Mouse (Mus musculus) neural tube, embryonic 15.5 days (tissue): ENCODE measurements at regions not wholly inside any gene's neighbourhood (a gene's known extent, or its start where the extent isn't known, plus 50 kb on each side); places are given as distances from the start of the nearest gene placed in this dataset.
"Not testable (repeated sequence)": the region's sequence is repeated elsewhere in the genome, so short reads cannot be mapped to it uniquely, and the experiment has no call there.

Experiments
- ATAC-seq: fragments of 200-750 bp; cut with Nextera tagmentation; 2 replicates; pipeline ENCODE4 v1.8.0; 2017; ENCODE audit warnings: mild to moderate bottlenecking, moderate TSS enrichment, moderate library complexity; ENCODE audit not compliant: low FRiP score
- H3K27ac ChIP-seq: fragments of 300-500 bp; sonication (generic); replicated peaks from 2 replicates; pipeline ENCODE4 v1.5.1; 2015; ENCODE audit warnings: mild to moderate bottlenecking, inconsistent platforms
- H3K27me3 ChIP-seq: fragments of 300-500 bp; sonication (generic); replicated peaks from 2 replicates; pipeline ENCODE4 v1.6.1; 2015; ENCODE audit warnings: inconsistent platforms
- H3K36me3 ChIP-seq: fragments of 300-500 bp; sonication (generic); 2 replicates; pipeline ENCODE4 v1.6.1; 2015; ENCODE audit warnings: inconsistent platforms
- H3K4me1 ChIP-seq: fragments of 300-500 bp; sonication (generic); 2 replicates; pipeline ENCODE4 v1.6.1; 2015; ENCODE audit warnings: inconsistent platforms
- H3K4me2 ChIP-seq: fragments of 300-500 bp; sonication (generic); 2 replicates; pipeline ENCODE4 v1.6.1; 2015; ENCODE audit warnings: inconsistent platforms, mild to moderate bottlenecking, moderate library complexity
- H3K4me3 ChIP-seq: fragments of 300-500 bp; sonication (generic); replicated peaks from 2 replicates; pipeline ENCODE4 v1.5.1; 2015; ENCODE audit warnings: mild to moderate bottlenecking, inconsistent platforms
- H3K9ac ChIP-seq: fragments of 300-500 bp; sonication (generic); replicated peaks from 2 replicates; pipeline ENCODE4 v1.6.1; 2015; ENCODE audit warnings: mild to moderate bottlenecking, inconsistent platforms
- H3K9me3 ChIP-seq: fragments of 300-500 bp; sonication (generic); replicated peaks from 2 replicates; pipeline ENCODE4 v1.6.1; 2016; ENCODE audit warnings: inconsistent platforms
- WGBS: fragments of 180-500 bp; shearing (Covaris S2); methylation state at CpG from one replicate; pipeline ENCODE4 v1.1.7; 2015; ENCODE audit warnings: mixed read lengths; 5-methylcytosine and 5-hydroxymethylcytosine counted together

DNA sequence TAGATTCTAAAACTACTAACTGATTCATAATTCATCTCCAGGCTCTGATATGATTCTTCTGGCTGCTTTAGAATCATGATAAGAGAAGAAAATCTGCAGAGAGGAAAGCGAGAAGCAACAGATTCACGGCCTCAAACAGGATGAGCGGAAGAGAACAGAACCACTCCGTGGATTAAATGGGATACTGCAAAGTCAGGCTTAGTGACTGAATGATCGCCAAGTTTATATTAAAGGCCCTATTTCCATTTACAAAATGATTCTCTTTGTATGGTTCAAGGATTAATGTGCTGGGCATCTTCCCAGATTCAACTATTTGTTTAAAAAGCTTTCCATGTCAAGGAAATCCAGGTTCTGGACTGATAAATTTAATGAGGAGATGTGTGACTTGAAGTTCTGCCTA lies 238.5 kb upstream of the Pik3r1 start:
- Histone ChIP-seq H3K9ac (no peak overlapping the region), H3K27me3 (no peaks in the 10 kb centered on the region), H3K9me3 (no peaks in the 10 kb centered on the region), H3K36me3 (no peaks in the 10 kb centered on the region), H3K4me3 (no peak overlapping the region), H3K4me2 (no peak overlapping the region), H3K4me1 (no peaks in the 10 kb centered on the region), H3K27ac (no peak overlapping the region)
- ATAC-seq = no peak
- 87% methylated on average over 5 of the region's 5 CpGs for WGBS

DNA sequence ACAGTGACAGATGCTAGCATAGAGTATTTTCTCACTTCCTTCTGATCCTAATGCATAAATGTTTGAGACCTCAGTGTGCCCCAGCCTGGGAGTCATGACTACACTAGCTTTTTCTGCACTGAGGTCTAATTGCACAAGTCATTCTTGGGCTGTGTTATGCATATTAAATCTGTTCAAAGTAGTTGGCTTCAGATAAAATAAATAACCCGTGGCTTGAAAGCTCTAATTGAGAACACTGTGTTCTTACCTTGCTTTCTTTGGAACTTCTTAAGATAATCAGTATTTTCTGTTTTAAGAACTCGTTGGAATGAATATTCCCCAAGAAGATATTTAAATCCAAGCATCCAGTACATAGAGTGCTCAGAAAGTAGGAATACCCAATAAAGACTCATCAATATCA lies 243.9 kb upstream of the Pik3r1 start:
- H3K27me3 ChIP-seq = no peaks in the 10 kb centered on the region
- WGBS = 80% methylated on average over 2 of the region's 2 CpGs
- no peak overlapping the region for H3K9ac ChIP-seq
- H3K4me1 ChIP-seq = no peaks in the 10 kb centered on the region
- no peak overlapping the region for H3K4me3 ChIP-seq
- no peaks in the 10 kb centered on the region for H3K9me3 ChIP-seq
- no peaks in the 10 kb centered on the region for H3K36me3 ChIP-seq
- H3K27ac ChIP-seq = no peak overlapping the region
- no peak for ATAC-seq
- H3K4me2 ChIP-seq = no peak overlapping the region

GRCm38 (mm10) chr13:102014514-102014913 lies 246.5 kb upstream of the Pik3r1 start:
- Histone ChIP-seq H3K4me1 (no peaks in the 10 kb centered on the region), H3K4me3 (no peak overlapping the region), H3K9ac (no peak overlapping the region), H3K27me3 (no peaks in the 10 kb centered on the region), H3K4me2 (no peak overlapping the region), H3K27ac (no peak overlapping the region), H3K36me3 (no peaks in the 10 kb centered on the region), H3K9me3 (no peaks in the 10 kb centered on the region)
- WGBS = 92% methylated on average over 2 of the region's 2 CpGs
- no peak for ATAC-seq

DNA sequence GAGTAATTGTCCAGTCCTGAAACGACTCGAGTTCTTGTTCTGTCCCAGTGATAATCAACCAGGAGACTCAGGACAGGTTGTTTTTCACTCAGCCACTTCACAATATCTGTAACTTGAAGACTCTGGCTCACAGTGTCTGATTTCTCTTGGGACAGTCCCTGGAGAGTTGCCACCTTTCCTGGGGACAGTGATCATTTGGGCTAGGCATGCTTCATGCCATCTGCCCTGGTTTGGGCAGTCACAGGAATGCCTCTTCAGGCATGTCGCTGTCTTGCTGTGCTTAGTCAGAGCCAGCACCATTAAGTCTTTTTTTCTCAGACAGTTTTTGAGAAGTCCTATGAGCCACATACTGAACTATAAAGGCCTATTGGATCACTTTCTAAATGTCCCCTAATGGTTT lies 246.9 kb upstream of the Pik3r1 start:
- 77% methylated on average over 3 of the region's 3 CpGs for WGBS
- H3K27ac ChIP-seq = no peak overlapping the region
- H3K4me3 ChIP-seq = no peak overlapping the region
- H3K9ac ChIP-seq = no peak overlapping the region
- no peaks in the 10 kb centered on the region for H3K9me3 ChIP-seq
- H3K4me2 ChIP-seq = no peak overlapping the region
- no peak for ATAC-seq
- no peaks in the 10 kb centered on the region for H3K36me3 ChIP-seq
- no peaks in the 10 kb centered on the region for H3K27me3 ChIP-seq
- H3K4me1 ChIP-seq = no peaks in the 10 kb centered on the region

DNA sequence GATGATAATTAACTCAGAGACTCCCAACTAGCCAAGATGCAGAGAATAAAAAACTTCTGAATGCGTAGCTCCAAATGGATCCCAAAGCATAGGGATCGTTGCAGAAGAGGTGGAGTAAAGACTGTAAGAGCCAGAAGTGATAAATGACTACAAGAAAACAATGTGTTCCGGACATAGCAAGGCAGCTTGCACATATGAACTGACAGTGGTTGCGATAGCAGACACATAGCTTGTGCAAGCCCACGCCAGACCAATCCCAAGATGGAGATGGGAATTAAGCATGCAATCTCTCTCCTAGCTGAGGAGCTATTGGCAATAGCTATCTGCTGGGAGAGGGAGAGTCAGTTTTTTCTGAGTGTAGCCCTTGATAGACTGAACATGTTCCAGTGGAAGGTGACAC lies 248.5 kb upstream of the Pik3r1 start:
- no peaks in the 10 kb centered on the region for H3K4me1 ChIP-seq
- H3K36me3 ChIP-seq = no peaks in the 10 kb centered on the region
- WGBS = 89% methylated on average over 5 of the region's 5 CpGs
- H3K9me3 ChIP-seq = no peaks in the 10 kb centered on the region
- no peak overlapping the region for H3K4me2 ChIP-seq
- no peak for ATAC-seq
- H3K9ac ChIP-seq = no peak overlapping the region
- no peak overlapping the region for H3K4me3 ChIP-seq
- H3K27ac ChIP-seq = no peak overlapping the region
- no peaks in the 10 kb centered on the region for H3K27me3 ChIP-seq

DNA sequence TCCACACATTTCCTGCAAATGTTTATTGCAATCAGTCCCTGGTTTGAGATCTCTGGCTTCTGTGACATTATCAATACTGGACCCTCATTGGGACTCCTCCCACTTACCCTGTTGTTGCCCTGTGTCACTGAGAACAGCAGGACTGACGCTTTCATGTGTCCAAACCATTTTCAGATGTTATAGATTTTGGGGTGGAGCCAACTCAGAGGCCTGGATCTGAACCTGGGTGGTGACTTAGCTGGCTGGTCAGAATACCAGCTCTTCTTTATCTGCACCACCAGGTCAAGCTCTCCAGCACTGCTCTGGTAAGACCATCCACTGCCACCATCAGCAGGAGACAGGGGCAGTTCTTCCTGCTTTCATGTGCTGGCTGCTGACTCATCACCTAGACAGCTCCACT lies 254.3 kb upstream of the Pik3r1 start:
- 85% methylated on average over 1 of the region's 1 CpGs for WGBS
- H3K9ac ChIP-seq = no peak overlapping the region
- no peak overlapping the region for H3K4me2 ChIP-seq
- no peak for ATAC-seq
- no peaks in the 10 kb centered on the region for H3K4me1 ChIP-seq
- no peak overlapping the region for H3K4me3 ChIP-seq
- no peaks in the 10 kb centered on the region for H3K9me3 ChIP-seq
- H3K27me3 ChIP-seq = no peaks in the 10 kb centered on the region
- no peaks in the 10 kb centered on the region for H3K36me3 ChIP-seq
- H3K27ac ChIP-seq = no peak overlapping the region

- Histone ChIP-seq H3K4me2 (no peak overlapping the region), H3K27ac (no peak overlapping the region), H3K4me1 (no peaks in the 10 kb centered on the region), H3K27me3 (no peaks in the 10 kb centered on the region), H3K9ac (no peak overlapping the region), H3K36me3 (no peaks in the 10 kb centered on the region), H3K9me3 (no peaks in the 10 kb centered on the region), H3K4me3 (no peak overlapping the region)
- no peak for ATAC-seq
- 92% methylated on average over 4 of the region's 4 CpGs for WGBS
These were observed 254.7 kb upstream of the Pik3r1 start for GRCm38 (mm10) chr13:102022757-102023156.

DNA sequence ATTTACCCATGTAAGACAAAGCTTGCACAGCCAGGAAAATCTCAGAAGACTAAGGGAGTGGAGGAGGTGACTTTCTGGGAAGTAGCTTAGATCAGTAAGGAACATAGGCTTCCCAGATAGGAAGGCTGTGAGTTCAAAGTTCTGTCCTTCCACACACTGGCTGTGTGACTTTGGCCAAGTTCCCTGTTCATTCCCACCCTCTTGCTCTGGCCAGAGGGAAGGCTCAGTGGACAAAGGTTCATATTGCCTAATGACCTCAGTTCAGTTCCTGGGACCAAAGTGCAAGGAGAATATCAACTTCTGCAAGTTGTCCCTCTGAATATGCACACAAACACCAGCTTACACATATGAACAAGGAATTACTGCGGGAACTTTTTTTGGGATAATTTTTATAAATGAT lies 255.6 kb upstream of the Pik3r1 start:
- Histone ChIP-seq H3K27ac (no peak overlapping the region), H3K4me1 (no peaks in the 10 kb centered on the region), H3K36me3 (no peaks in the 10 kb centered on the region), H3K4me3 (no peak overlapping the region), H3K9ac (no peak overlapping the region), H3K4me2 (no peak overlapping the region), H3K9me3 (no peaks in the 10 kb centered on the region), H3K27me3 (no peaks in the 10 kb centered on the region)
- WGBS = 94% methylated on average over 1 of the region's 1 CpGs
- no peak for ATAC-seq

DNA sequence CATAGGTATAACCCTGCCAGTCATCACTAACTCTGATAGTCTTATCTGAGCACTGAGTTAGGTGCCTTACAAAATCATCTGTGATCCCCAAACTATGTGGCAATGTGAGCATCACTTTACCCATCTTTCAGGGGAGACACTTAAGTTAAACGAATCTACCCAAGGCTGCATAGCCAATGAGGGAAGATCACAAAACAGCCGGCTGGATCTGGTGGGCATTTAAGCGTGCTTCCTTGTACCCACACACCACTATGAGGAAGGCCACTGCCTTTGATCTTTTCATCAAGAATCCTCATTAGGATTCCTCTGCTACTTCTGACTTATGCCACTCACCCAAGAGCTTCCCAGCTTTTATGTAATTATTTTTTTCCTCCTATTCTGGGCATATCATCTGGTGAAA lies 257.1 kb upstream of the Pik3r1 start:
- no peaks in the 10 kb centered on the region for H3K4me1 ChIP-seq
- no peak overlapping the region for H3K4me3 ChIP-seq
- no peaks in the 10 kb centered on the region for H3K27me3 ChIP-seq
- no peaks in the 10 kb centered on the region for H3K36me3 ChIP-seq
- no peaks in the 10 kb centered on the region for H3K9me3 ChIP-seq
- no peak overlapping the region for H3K27ac ChIP-seq
- no peak overlapping the region for H3K9ac ChIP-seq
- WGBS = 82% methylated on average over 3 of the region's 3 CpGs
- ATAC-seq = no peak
- H3K4me2 ChIP-seq = no peak overlapping the region

- not testable (repeated sequence) for H3K27me3 ChIP-seq, H3K4me2 ChIP-seq, ATAC-seq, H3K4me3 ChIP-seq, H3K9me3 ChIP-seq, H3K36me3 ChIP-seq, H3K9ac ChIP-seq, H3K27ac ChIP-seq, H3K4me1 ChIP-seq
- WGBS = 89% methylated on average over 2 of the region's 2 CpGs
These were observed 257.5 kb upstream of the Pik3r1 start for GRCm38 (mm10) chr13:102025547-102025946.

DNA sequence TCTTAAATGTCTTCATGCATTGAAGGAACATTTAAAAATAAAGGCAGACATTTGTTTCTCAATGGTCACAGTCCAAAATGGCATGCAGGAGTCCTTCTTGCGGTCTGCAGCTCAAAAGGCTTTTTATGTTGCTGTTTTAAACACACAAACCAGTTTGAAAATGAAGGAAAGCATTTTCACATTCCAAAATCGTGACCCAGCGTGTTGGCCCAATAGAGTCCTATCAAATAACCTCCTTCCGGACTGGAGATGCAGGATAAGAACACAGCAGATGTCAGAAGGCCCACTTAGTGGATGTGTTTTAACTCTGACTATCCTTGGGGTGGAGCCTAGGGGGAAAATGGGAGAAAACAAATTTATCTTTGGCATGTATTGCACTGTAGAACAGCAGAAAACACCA lies 263.4 kb upstream of the Pik3r1 start:
- no peaks in the 10 kb centered on the region for H3K36me3 ChIP-seq
- no peak for ATAC-seq
- H3K4me1 ChIP-seq = no peaks in the 10 kb centered on the region
- no peaks in the 10 kb centered on the region for H3K9me3 ChIP-seq
- H3K27me3 ChIP-seq = no peaks in the 10 kb centered on the region
- no peak overlapping the region for H3K27ac ChIP-seq
- no peak overlapping the region for H3K9ac ChIP-seq
- no peak overlapping the region for H3K4me3 ChIP-seq
- no peak overlapping the region for H3K4me2 ChIP-seq
- WGBS = 87% methylated on average over 4 of the region's 4 CpGs

DNA sequence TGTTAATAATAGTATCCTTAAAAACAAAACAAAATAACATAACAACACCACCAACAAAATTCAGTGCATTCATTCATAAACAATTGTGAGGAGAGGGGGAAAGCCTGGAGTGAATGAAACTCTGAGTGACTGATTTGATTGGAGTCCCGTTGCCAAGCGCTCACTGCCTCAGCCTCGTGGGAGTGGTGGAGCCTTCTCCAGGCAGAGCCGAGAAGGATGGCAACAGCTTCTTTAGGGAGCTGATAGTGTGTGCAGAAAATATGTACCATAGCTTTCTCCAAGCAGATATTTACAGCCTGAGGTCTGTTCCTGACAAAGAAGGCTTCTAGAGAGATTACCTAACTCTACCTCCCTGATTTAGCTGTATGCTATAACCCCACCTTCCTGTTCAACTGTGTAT lies 266.5 kb upstream of the Pik3r1 start:
- Histone ChIP-seq H3K27ac (no peak overlapping the region), H3K4me1 (no peaks in the 10 kb centered on the region), H3K36me3 (no peaks in the 10 kb centered on the region), H3K9me3 (no peaks in the 10 kb centered on the region), H3K4me3 (no peak overlapping the region), H3K9ac (no peak overlapping the region), H3K4me2 (no peak overlapping the region), H3K27me3 (no peaks in the 10 kb centered on the region)
- WGBS = 33% methylated on average over 4 of the region's 4 CpGs
- ATAC-seq = no peak

DNA sequence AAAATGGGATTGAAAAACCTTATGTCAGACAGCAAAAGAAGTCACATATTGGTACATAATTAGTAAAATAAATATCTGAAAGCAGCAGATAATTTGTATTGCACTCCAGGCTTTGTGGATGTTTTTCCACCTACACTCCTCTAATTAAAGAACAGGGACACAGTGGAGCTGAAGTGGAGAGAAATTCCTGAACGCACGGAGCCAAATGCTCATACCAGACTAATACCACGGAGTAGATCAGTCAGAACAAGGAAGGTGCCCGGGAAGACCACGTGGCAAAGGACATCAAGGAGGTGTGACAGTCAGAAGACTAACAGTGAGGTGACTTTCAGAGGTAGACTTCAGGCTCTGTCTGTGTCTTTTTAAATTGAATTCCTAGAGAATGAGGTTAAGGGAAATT lies 268.0 kb upstream of the Pik3r1 start:
- no peaks in the 10 kb centered on the region for H3K4me1 ChIP-seq
- WGBS = 75% methylated on average over 5 of the region's 5 CpGs
- H3K27ac ChIP-seq = no peak overlapping the region
- H3K27me3 ChIP-seq = no peaks in the 10 kb centered on the region
- H3K4me3 ChIP-seq = no peak overlapping the region
- H3K9ac ChIP-seq = no peak overlapping the region
- no peaks in the 10 kb centered on the region for H3K9me3 ChIP-seq
- ATAC-seq = no peak
- no peak overlapping the region for H3K4me2 ChIP-seq
- H3K36me3 ChIP-seq = no peaks in the 10 kb centered on the region
